Mouse (Mus musculus) frontal cortex, adult (tissue): ENCODE results near the gene Tnxb.

Experiments
- ATAC-seq: cut with Nextera tagmentation; 2 replicates; pipeline ENCODE4 v1.9.2; 2017; ENCODE audit warnings: mild to moderate bottlenecking, moderate library complexity, mixed read lengths; ENCODE audit not compliant: low TSS enrichment

Tnxb gene

DNA sequence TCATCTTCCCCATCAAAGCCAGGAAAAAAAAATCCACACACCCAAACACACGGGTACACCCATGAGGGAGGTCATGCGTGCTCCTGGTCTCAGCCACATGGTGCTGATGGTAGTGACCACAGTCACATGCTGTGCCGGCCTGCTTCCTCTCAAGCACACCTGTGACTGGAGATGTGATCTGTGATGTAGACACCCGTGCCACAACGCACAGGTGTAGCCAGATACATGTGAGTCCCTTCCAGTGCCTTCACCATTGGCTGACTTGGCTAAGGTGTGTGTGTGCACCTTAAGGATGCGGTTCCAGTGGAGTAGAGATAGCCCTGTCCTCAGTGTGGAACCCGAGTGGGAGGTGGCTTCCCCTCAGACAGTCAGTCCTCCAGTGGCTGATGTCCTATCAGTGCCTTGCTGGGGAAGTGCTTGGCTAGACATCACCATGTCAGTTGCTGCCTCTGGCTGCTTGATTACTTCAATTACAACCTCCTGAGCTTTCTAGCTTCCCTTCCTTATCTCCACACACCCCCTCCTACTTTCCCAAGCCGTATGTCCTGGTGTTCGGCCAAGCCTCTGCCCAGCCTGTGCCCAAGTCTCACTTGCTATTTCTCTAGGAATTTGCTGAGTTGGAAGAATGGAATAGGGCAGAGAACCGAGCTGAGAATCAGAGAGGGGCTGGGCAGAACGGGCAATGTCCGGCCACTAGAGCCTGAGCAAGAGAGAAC lies 11.0 kb upstream of the Tnxb start:
- ATAC-seq: no peak

DNA sequence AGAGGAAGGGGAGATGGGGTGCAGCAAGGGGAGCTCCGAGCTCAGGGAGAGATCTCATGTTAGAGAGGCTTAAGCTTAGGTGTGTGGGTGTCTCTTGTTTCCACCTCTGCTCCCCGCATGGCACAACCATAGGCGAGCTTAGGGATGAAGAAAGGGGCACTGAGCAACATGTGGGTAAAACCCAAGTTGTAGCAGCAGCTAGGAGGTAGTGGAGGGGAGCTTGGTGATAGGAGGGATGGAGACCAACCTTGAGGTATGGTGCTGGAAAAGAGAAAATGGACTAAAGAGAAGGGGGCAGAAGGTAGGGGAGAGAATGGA lies 10.5 kb upstream of the Tnxb start:
- no peak for ATAC-seq

GRCm38 (mm10) chr17:34660259-34660820 lies 10.0 kb upstream of the Tnxb start:
- no peak for ATAC-seq

DNA sequence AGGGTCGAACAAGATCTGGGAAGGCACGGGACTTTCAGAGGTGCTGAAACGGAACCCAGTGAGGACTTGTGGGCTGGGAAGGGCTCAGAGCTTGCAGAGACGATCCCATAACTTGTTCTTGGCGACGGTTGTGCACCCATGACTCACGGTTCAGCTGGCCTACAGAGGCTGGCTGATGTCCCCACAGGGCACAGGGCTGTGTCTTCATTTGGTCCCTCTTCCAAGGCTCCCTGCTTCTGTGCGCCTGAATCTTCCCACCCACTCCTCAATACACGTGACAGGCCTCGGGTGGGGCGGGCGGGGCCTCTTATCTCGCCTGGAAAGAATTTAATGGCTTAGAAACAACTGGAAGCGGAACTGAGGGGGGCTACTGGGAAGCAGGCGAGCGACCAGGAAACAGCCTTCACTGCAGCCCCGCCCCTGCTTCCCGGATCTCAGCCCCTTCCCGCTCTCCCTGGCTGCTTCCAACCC lies 9.2 kb upstream of the Tnxb start:
- ATAC-seq: no peak

GRCm38 (mm10) chr17:34662468-34662867 lies 7.9 kb upstream of the Tnxb start:
- ATAC-seq: no peak

GRCm38 (mm10) chr17:34662978-34663377 lies 7.4 kb upstream of the Tnxb start:
- no peak for ATAC-seq

DNA sequence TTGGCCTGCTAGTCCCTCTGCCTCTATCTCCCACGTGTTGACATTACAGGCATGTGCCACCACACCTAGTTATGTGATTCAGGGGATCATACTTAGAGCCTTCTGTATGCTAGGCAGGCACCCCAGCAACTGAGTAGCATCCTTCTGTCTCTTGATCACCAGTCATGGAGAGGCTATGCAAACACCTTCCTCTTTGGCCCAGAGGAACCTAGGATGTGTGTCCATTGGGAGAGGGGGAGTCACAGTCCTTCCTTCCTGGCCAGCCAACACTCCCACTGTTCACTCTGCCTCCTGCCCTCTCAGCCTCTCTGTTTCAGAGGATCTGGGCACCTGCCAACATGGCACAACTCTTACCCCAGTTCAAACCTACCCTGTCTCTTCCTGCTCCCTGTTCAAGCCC lies 6.8 kb upstream of the Tnxb start:
- no peak for ATAC-seq

DNA sequence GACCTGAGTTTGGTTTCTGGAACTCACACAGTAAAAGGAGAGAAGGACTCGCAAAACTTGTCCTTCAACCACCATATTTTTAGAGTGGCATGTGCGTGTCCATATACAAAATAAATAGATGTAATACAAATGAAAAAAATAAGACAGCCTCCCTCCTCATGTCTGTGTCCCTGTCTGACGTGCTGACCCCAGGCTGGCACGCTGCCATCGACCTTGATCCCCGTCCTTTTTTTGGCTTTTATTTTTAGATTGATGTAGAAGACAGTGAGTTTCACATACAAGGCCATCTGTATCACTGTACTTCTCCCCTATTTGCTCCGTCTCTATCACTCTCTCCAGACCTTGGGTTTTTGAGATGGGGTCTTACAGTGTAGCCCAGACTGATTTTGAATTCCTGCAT lies 5.9 kb upstream of the Tnxb start:
- ATAC-seq: no peak

- no peak for ATAC-seq
Observed at GRCm38 (mm10) chr17:34671151-34672066, 1.1 kb downstream of the Tnxb start.

DNA sequence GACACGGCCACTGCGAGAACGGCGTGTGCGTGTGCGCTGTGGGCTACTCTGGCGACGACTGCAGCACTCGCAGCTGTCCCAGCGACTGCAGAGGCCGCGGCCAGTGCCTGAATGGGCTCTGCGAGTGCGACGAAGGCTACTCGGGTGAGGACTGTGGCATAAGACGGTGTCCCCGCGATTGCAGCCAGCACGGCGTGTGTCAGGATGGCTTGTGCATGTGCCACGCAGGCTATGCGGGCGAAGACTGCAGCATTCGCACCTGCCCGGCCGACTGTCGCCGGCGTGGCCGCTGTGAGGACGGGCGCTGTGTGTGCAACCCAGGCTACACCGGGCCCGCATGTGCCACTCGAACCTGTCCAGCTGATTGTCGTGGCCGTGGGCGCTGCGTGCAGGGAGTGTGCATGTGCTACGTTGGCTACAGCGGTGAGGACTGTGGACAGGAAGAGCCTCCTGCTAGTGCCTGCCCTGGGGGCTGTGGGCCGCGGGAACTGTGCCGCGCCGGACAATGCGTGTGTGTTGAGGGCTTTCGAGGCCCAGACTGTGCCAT lies 2.0 kb downstream of the Tnxb start:
- ATAC-seq: no peak

DNA sequence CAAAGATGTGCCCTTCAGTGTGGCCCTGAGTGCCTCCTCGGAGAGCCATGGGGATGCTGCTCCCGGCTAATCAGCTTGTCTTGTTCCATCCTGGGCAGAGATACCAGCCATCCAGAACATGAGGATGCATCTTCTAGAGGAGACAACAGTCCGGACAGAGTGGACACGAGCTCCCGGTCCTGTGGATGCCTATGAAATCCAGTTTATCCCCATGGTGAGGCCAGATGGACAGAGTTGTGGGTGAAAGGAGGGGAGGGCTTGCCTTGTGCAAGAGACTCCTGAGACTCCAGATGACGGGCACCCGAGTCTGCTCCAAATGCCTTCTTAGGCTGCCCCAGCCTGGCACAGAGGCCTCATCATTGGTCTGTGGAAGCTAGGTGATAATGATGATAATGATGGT lies 2.8 kb downstream of the Tnxb start:
- ATAC-seq: no peak

DNA sequence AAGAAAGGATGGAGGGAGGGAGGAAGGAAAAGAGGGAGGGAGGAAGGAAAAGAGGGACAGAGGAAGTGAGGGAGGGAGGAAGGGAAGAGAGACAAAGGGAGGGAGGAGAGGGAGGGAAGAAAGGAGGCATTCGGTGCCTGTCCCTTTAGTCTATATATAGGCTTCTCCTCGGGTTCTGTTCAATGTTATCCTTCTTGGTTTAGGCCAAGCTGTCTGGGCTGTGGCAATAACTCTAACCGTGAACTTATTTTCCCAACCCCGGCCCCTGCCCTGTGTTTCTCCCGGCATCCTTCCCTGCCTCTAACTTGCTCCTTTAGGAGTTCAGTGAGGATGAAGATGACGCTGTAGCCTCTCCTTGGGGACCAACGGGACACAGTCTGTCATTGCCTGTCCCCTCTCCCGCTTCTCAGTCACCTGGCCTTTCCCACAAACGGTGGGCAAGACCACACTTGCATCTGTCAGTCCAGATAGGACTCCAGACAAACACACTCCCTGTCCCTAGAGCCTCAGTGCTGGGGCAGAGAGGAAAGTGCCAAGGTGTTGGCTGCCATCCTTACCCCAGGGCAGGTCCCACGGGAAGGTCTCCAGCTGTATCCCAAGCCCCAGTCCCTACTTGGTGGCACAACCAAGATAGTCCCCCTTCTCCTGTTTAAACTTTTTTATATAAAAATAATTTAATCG lies 4.3 kb downstream of the Tnxb start:
- no peak for ATAC-seq

DNA sequence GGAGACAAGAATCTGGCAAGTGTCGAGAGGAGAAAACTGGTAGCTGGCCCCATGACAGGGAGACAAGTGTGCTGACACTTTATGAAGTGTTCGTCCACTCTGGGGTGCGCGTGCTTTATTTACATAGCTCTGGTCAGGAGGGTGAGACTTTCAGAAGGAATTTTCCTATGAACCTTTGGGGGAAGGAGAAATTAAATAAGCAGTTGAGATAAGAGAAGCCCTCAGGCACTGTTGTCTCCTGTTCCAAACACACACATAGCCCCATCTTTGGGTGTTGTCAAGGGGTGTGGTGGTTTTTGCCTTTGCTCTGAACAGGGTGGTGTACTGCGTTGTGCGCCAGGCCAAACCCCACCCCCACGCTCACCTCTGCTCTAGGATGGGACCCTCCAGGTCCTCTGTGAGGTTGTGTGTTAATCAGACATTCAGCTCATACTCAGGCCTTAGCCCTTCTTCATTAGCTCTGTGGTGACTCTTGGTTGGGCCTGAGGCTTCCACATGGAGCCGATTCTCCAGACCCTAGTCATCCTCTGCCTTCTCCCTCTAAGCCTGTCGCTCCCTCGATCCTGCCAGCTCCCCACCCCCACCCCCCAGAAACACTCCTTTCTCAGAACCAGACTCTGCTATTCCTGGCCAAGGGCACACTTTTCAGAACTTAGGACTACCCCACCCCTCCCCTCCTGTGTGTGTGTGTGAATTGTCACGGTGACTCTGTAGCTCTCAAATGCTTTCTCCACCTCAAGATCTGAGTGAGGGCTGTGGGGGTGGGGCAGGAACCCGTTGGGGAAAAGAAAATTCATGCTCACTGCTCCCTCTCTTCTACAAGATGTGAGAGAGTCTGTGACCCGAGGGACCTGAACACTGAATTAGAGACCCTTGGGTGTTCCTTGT lies 5.1 kb downstream of the Tnxb start:
- ATAC-seq: no peak

- no peak for ATAC-seq
Observed at GRCm38 (mm10) chr17:34676093-34676460, 5.7 kb downstream of the Tnxb start.

DNA sequence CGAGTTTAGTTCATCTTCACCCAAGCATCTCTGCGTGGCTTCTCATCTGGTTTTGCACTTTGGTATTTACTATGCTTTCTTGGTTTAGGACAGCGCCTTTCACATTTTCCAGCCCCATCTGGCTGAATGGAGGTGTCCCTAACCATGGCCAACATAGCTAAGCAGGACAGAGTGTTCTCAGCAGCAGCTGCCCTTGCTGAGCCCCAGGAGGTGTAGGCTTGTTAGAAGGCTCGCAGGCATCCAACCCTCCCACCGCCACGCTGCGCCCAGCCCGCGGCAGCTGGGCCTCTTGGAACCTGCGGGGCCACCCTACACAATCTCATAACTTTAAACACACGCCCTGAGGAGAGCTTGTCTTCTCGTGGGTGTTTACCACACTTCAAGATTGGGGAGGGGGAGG lies 6.3 kb downstream of the Tnxb start:
- no peak for ATAC-seq

DNA sequence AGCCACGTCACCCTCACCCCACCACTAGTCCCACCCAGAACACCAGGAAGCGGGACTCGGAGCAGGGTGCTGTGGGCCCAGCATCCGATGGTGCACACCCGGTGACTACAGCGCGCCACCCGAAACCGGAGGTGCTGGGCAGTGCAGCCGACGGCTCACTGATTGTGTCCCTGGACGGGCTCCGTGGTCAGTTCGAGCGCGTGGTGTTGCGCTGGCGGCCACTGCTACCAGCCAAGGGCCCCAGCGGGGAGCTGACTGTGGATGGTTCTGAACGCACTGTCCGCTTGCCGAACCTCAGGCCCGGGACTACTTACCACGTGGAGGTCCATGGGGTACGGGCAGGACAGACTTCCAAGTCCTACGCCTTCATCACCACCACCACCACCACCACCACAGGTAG lies 9.9 kb downstream of the Tnxb start:
- no peak for ATAC-seq

DNA sequence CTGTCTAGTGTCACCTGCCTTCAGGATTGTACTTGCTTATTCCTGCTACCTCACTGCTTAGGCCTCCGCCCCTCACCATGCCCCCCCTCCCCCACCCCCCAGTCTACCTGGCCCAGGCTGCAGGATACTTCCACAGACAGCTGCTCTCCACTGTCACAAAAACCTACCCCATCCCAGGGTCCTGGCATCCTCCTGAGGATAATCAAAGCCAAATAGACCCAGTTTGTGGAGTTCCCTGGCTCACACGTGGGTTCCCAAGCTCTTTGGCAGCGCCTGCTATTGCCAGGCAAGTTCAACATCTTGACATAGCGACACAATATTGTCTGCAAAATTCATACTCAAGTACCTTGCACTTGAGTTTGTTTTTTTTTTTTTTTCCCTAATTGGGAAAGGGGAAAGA lies 10.3 kb downstream of the Tnxb start:
- ATAC-seq: no peak

DNA sequence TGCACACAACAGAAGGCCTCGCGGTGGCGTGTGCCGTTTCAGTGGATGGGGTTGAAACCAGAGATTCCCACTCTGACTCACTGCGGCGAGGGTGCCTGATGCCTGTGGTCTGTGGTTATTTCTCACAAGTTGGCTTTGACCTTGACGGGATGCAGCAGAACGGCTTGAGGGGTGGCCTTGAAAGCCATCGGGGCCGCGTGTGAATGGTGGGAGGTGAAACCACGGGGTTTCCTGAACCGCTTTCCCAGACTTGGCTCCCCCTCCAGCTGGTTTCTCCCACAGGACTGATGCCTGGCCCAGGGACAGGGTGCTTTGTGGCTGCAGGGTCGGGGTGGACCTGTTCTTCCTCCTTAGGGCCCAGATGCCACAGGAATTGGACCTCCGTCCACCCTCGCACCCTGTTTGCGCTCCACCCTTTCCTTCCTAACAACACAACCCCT lies 10.8 kb downstream of the Tnxb start:
- ATAC-seq: no peak

GRCm38 (mm10) chr17:34681881-34682536 lies 11.7 kb downstream of the Tnxb start:
- ATAC-seq: no peak

- no peak for ATAC-seq
Observed at GRCm38 (mm10) chr17:34683179-34683578, 12.8 kb downstream of the Tnxb start.
